Mouse (Mus musculus) myocyte (in vitro differentiated cells): Measurements from ENCODE around the gene Gnb3.

Experiments used
- E2F4 ChIP-seq: IDR thresholded peaks from one replicate; pipeline ENCODE4 v1.6.1; 2011; ENCODE audit warnings: mild to moderate bottlenecking, control low read depth, moderate library complexity; ENCODE audit not compliant: insufficient read depth
- POLR2A ChIP-seq: IDR thresholded peaks from one replicate; pipeline ENCODE4 v1.6.1; 2011; ENCODE audit warnings: low read depth, mild to moderate bottlenecking, control low read depth, moderate library complexity; ENCODE audit not compliant: insufficient read length
- TCF12 ChIP-seq: IDR thresholded peaks from one replicate; pipeline ENCODE4 v1.6.1; 2011; ENCODE audit warnings: mild to moderate bottlenecking, control low read depth; ENCODE audit not compliant: poor library complexity, insufficient read depth, severe bottlenecking

DNA sequence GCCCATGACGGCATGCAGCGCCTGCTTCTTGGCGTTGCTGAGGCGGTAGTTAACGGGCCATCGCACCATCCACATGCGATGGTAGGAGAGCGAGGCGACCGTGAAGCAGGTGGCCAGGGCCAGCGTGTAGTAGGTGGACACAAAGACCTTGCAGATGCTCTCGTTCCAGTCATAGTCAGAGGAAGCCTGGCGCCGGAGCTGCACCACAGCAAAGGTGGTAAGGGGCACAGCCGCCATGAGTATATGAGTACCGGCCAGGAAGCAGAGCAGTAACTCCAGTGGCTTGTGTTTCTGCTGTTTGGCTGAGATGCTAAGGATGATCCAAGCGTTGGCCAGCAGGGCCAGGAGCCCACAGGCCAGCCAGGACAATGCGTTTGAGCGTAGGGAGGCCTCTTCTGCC, 21.2 kb upstream of the Gnb3 start:
- TF ChIP-seq POLR2A = no peak
- TF ChIP-seq E2F4 = no peak
- TF ChIP-seq TCF12 = no peak
